Mouse (Mus musculus) ES-CJ7 (cell line): Measurements from ENCODE around the gene ccdc198.
A peak's percentile ranks its signal among the peaks of the same experiment; 100 is the strongest.

Source experiments
- DNase-seq: peaks from one replicate; pipeline ENCODE4 v3.0.0; 2011; ENCODE audit warnings: low read depth, low spot score

Gene ccdc198

DNA sequence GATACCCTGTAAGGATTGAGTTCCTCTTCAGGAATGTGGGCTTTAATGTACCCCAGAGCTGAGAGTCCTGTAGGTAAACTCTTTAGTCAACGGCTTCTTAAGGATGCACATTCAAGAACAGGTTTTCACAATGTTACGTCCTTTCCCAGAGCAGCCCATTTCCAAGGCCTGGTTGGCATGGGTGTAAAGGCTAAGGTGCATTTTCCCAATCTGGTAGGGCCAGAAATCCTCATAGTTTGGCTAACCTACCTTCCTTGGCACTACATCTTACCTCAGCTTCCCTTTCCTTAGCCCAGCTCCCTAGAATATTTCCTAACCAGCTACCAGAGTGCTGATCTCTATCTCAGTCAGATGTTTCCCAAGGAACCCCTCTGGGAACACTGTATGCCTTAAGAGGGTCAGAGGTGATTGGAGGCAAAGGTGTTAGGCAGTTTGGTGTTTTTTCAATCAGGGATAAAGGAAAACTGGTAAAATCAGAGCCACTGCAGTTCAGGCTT lies 48.2 kb downstream of the ccdc198 start:
- no peak for DNase-seq

DNA sequence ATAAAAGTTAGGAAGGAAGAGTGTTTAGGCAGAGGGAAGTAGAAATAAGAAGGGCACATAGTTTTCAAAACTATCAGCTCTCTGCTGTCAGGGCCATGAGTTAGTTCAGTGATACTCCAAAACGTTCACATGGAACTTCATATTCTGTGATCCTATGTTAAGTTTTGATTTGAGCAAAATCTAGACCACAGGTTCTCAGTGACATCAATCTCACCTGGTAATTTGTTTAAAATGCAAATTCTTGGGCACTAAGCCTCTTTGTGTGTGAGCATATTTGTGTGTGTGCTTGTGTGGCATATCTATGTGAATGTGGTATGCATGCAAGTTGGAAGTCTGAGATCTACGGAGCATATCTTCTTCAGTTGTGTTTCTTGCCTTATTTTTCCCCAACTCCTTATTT lies 59.0 kb downstream of the ccdc198 start:
- DNase-seq = no peak

DNA sequence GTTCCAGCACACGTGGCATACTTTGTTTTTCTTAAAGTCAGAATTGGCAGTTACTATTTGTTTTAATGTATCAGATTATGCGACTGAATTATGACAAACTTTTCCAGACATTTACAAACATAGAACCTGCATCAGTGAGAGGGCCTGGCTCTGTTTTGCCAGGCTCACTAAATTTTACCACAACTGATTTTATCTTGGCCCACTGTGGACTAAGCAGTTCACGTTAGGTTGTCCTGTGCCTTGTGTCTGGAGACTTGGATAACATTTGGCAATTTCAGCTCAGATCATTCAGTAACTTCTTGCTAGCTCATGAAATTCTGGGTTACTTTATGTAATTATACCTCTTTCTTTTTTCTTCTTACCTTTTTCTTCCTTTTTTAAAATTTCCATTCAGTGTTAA lies 65.5 kb downstream of the ccdc198 start:
- DNase-seq = no peak

DNA sequence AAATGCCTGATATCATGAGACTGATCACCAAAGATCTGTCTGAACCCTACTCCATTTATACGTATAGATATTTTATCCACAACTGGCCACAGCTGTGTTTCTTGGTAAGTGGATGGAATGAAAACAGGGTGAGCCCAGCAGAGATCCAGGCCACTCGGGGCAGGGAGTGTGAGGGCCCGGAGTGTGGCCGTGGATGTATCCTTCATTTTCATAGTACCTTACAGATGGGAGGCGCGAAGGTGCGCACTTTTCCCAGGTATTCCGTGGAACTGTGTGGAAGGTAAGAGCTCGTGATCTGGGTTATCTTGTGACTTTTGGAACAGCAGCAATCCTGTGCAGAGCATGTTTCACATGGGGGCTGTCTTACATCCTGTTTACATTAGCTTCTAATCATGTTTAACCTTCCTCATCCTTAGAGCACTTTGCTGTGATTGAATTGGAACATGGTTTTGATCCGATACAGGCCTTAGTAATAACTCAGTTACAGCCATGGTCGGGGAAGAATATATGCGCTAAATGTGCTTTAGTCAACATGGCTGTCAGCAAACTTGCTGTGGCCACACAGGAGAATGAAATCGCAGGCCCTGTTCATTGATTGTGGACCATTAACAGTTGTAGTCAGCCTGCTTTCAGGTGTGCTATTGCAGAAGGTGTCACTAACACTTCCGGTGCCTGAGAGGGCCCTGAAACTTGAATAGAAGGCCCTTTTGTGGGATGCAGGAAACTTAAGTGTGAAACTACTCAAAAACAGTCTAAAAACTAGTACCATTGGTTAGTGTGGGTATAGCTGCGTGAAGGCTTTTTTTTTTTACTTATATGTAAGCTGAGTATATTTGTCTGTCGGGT lies 71.8 kb downstream of the ccdc198 start:
- DNase-seq = no peak

DNA sequence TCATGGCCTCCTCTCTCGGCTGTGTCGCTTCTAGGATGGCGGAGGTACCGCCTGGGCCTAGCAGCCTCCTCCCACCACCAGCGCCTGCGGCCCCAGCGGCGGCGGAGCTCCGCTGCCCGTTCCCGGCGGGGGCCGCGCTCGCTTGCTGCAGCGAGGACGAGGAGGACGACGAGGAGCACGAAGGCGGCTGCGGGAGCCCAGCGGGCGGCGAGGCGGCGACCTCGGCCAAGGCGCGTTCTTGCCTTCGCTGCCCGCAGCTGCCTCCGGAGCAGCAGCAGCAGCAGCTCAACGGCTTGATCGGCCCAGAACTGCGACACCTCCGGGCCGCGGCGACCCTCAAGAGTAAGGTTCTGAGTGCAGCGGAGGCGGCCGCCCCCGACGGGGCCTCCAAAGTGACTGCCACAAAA lies 72.7 kb downstream of the ccdc198 start:
- DNase-seq = peak; percentile 20

DNA sequence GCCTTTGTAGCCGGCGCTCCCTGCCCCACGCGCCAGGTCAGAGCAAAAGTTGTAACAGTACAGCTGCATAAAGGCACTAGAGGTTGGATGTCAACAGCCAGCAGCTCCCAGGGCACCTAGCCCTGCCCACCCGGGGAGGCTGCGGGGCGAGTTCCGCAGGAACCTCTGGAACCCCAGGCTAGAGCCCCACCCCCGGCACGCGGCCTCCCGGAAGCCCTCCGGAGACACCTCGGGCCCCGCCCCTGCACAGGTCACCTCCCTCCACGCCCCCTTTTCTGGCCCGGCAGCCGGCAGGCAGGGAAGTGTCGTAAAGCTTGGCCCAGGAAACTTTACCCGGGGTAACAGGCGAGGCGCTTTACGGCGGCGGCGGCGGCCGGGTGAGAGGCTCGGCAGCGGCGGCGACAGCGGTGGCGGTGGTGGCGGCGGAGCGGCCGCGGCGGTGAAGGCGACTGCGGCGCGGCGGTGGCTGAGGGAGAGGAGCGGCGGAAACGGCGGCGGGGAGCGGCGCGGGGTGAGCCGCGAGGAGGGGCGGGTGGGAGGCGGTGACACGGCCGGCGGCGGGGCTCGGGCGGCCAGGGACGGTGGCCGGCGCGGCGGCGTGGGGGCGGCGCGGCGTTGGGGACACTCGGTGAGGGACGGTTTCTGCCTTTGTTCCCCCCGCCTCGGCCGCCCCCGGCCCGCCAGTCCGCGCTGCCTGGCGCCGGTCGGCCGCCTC lies 73.2 kb downstream of the ccdc198 start, which contains the start of gene Naa30:
Gene Naa30 (plus strand): TSS at position 360 of the 715 bp plus-strand sequence.
- DNase-seq = peak; percentile 96

DNA sequence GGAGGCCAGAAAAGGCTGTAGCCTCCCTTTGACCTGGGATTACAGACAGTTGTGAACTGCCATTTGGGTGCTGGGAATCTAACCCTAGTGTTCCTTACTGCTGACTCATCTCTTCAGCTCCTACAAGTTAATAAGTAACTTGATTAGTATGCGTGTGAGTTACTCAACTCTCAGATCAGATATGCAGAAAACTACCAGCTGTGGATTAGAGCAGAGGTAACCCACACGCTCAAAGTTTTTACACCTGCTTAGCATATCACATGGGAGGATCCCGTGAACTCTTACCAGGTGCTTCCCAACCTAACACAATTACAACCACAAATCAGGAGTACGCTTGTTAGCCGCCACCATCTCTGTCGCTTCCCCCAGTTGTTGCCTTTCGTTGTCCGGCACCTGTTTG lies 74.0 kb downstream of the ccdc198 start:
- peak; percentile 27 for DNase-seq
